Mouse (Mus musculus) liver, embryonic 14.5 days (tissue): ENCODE data around the gene Knl1. TPM values are rescaled to one million over a fixed set of nuclear protein-coding genes. Genes with fewer than 3 reads are reported as not detected.
A peak's percentile ranks its signal among the peaks of the same experiment; 100 is the strongest.

Experiments
- ATAC-seq: fragments of 200-750 bp; cut with Nextera tagmentation; 2 replicates; pipeline ENCODE4 v1.8.0; 2017; ENCODE audit warnings: moderate number of reproducible peaks, mild to moderate bottlenecking, moderate library complexity; ENCODE audit not compliant: insufficient read depth
- DNase-seq, 3 experiments: peaks; one replicate each; pipeline ENCODE4 v3.0.0-alpha.2; 2012 to 2013; ENCODE audit warnings: low read depth in 3 of 3, low spot score in 3 of 3
- H3K27ac ChIP-seq: fragments of 300-500 bp; sonication (generic); 2 replicates; pipeline ENCODE4 v1.5.1; 2014; ENCODE audit warnings: moderate library complexity, mild to moderate bottlenecking, control low read depth, inconsistent platforms
- H3K27me3 ChIP-seq: fragments of 300-500 bp; sonication (generic); 2 replicates; pipeline ENCODE4 v1.6.1; 2014; ENCODE audit warnings: mild to moderate bottlenecking, low read length, moderate library complexity; ENCODE audit not compliant: control insufficient read depth, insufficient read depth
- H3K36me3 ChIP-seq: fragments of 300-500 bp; sonication (generic); replicated peaks from 2 replicates; pipeline ENCODE4 v1.6.1; 2014; ENCODE audit warnings: low read depth; ENCODE audit not compliant: control insufficient read depth, insufficient read depth
- H3K4me1 ChIP-seq, 2 experiments: fragments of 200-500 bp in 1 of 2; fragments of 300-500 bp in 1 of 2; sonication (generic) in 1 of 2; replicated peaks; 2 replicates each; pipeline ENCODE4 v1.6.1; 2012 to 2014; ENCODE audit warnings: antibody characterized with exemption in 1 of 2, inconsistent platforms in 1 of 2, low read length in 1 of 2; ENCODE audit not compliant: control insufficient read depth in 2 of 2, insufficient read depth in 2 of 2
- H3K4me2 ChIP-seq: fragments of 300-500 bp; sonication (generic); 2 replicates; pipeline ENCODE4 v1.6.1; 2014; ENCODE audit warnings: low read depth, mild to moderate bottlenecking, control low read depth, moderate library complexity
- H3K4me3 ChIP-seq, 2 experiments: fragments of 200-500 bp in 1 of 2; fragments of 300-500 bp in 1 of 2; sonication (generic) in 1 of 2; 2 replicates each; pipeline ENCODE4 v1.5.1; 2012 to 2014; ENCODE audit warnings: low read depth in 2 of 2, low read length in 2 of 2, mild to moderate bottlenecking in 2 of 2, control low read depth in 1 of 2, inconsistent platforms in 1 of 2, moderate library complexity in 1 of 2; ENCODE audit not compliant: insufficient read depth in 1 of 2
- H3K9ac ChIP-seq: fragments of 300-500 bp; sonication (generic); replicated peaks from 2 replicates; pipeline ENCODE4 v1.6.1; 2014; ENCODE audit warnings: mild to moderate bottlenecking, control low read depth, moderate library complexity
- H3K9me3 ChIP-seq: fragments of 300-500 bp; sonication (generic); 2 replicates; pipeline ENCODE4 v1.6.1; 2016; ENCODE audit warnings: low read length, mixed read lengths; ENCODE audit not compliant: control insufficient read depth
- CTCF ChIP-seq: IDR thresholded peaks from 2 replicates; pipeline ENCODE4 v1.5.1; 2016; ENCODE audit warnings: antibody characterized with exemption, low read depth, control low read depth
- EP300 ChIP-seq: IDR thresholded peaks from 2 replicates; pipeline ENCODE4 v1.6.1; 2016; ENCODE audit warnings: antibody characterized with exemption, low read depth
- WGBS: fragments of 180-500 bp; shearing (Covaris S2); extraction: QIAGEN DNeasy Blood & Tissue Kit; methylation state at CpG from one replicate; pipeline ENCODE4 v1.1.7; 2014; ENCODE audit not compliant: insufficient replicate concordance; 5-methylcytosine and 5-hydroxymethylcytosine counted together
- polyA plus RNA-seq, 2 experiments: library from polyadenylated mRNA; depleted of rRNA in 1 of 2; stranded (reverse) in 1 of 2; unstranded in 1 of 2; fragments of >200 nt; fragmentation: Nextera tagmentation in 1 of 2; extraction: Ambion mirVana in 1 of 2; gene quantifications; 2 replicates each; pipeline versions ENCODE4 v1.2.1 to v1.2.3; 2012 to 2014

Gene Knl1
- polyA plus RNA-seq, 2 experiments = 6.2 to 45.5 TPM

DNA sequence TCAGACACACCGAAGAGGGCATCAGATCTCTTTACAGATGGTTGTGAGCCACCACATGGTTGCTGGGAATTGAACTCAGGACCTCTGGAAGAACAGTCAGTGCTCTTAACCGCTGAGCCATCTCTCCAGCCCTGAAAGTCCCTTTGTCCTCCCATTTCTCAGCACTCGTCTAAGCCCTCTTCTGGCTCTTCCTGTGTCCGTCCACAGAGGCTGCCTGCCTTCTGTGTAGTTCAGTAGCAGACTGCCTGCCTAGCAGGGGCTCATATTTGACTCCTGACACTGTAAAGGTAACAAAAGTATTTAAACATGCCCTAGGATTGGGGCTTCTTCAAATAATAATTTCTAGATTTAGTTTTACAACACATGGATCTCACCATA lies 21.7 kb upstream of the Knl1 start:
- Histone ChIP-seq H3K4me2 (peak overlapping the region; percentile 61), H3K36me3 (peaks cover 24% of the 10 kb centered on the region), H3K27me3 (no peaks in the 10 kb centered on the region), H3K9me3 (no peaks in the 10 kb centered on the region), H3K27ac (peak overlapping the region; percentile 93), H3K4me3 (peak overlapping the region in 1 of 2 experiments; percentile 19; a peak in 1 of 4 replicates), H3K9ac (peak overlapping the region; percentile 40), H3K4me1 (peaks cover 32 to 40% of the 10 kb centered on the region in 2 experiments)
- ATAC-seq = no peak
- 39% methylated on average over 4 of the region's 4 CpGs for WGBS
- TF ChIP-seq EP300 (no peak), CTCF (no peak)
- DNase-seq = no peak

DNA sequence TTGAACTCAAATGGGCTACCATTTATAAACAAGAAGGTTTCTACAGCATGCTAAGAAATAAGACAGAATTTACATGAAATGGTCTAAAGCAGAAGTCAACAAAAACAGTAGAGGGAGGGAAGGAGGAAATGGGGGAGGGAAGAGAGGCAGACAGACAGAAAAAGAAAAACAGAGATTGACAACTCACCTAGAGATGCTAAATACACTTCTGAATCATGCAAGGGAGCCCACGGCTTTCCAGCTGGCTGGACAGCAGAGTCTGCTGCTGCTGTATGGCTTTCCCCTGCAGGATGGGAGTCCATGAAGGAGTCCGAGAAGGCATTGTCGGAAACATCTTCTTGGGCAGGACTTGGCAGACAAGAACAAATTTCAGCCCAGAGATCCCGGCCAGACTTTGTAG lies 20.0 kb upstream of the Knl1 start:
- no peak overlapping the region for H3K9ac ChIP-seq
- peaks cover 32 to 40% of the 10 kb centered on the region in 2 experiments for H3K4me1 ChIP-seq
- H3K27me3 ChIP-seq = no peaks in the 10 kb centered on the region
- peaks cover 11% of the 10 kb centered on the region for H3K36me3 ChIP-seq
- ATAC-seq = no peak
- no peak overlapping the region for H3K27ac ChIP-seq
- WGBS = 87% methylated on average over 4 of the region's 4 CpGs
- TF ChIP-seq EP300 (no peak), CTCF (no peak)
- no peak for DNase-seq
- no peak overlapping the region for H3K4me3 ChIP-seq
- H3K9me3 ChIP-seq = no peaks in the 10 kb centered on the region
- H3K4me2 ChIP-seq = no peak overlapping the region

DNA sequence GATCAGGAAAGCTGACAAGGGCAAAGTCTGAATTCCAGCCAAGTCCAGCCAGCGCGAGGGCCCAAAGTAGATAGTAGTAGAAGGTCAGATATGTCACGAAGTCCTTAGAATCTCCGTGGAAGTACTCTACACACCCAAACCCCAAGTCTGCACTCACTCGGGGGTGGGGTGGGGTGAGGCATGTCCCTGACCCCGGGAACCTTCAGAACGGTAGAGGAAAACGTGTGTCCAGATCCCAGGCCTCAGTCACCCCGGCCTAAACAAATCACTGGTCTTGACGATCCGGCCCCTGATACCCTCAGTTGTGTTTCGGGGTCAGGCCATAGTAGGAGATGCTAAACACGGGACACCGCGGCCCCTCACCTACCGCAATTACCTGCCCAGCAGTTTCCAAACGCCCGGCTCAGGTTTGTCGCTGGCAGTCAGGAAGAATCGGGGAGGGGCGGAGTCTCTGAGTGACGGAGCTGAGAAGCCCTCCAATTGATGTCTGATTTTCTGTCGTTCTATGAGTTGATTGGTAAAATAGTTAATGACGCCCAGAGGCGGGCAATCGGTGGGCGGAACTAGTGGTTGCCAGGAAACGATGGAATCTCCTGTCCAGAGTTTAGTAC lies 17.9 kb upstream of the Knl1 start, which contains the start of gene Ccdc32:
Gene Ccdc32 (minus strand): TSS at position 453 of the 611 bp plus-strand sequence.
- peak within 1 kb of the TSS; percentile 59 for H3K27ac ChIP-seq
- DNase-seq = peak; percentile 89 to 95 (median 90)
- WGBS = under 1% methylated on average over 28 of the region's 28 CpGs
- H3K4me3 ChIP-seq = peak within 1 kb of the TSS; percentile 78 to 88
- H3K9ac ChIP-seq = peak within 1 kb of the TSS; percentile 87
- no peaks in the 10 kb centered on the region for H3K27me3 ChIP-seq
- H3K4me1 ChIP-seq = peaks cover 28 to 34% of the 10 kb centered on the region in 2 experiments
- no peaks in the 10 kb centered on the region for H3K9me3 ChIP-seq
- TF ChIP-seq EP300 (no peak), CTCF (no peak)
- ATAC-seq = peak; percentile 82
- H3K36me3 ChIP-seq = peaks cover 4% of the 10 kb centered on the region
- H3K4me2 ChIP-seq = peak within 1 kb of the TSS; percentile 86

DNA sequence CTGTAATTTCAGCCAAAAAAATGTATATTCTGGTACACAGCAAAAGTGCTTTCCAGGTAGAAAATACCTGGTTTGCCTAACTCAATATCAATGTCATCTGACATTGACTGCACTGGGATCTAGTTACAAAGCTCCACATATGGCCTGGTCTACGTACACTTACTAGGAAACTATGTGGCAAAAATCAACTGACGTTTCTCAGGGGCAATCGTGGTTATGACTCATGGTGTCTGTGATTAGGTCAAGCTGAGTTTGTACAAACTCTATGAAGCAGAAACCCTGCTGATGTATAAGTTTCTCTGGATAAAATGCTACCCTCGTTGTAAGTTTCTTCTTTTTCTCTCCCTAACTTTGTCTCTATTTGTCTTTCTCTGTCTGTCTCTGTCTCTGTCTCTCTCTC lies 14.7 kb upstream of the Knl1 start:
- 23% methylated on average over 4 of the region's 4 CpGs for WGBS
- peaks cover 7 to 19% of the 10 kb centered on the region in 2 experiments for H3K4me1 ChIP-seq
- DNase-seq (no peak), ATAC-seq (no peak)
- H3K9me3 ChIP-seq = no peaks in the 10 kb centered on the region
- H3K4me2 ChIP-seq = no peak overlapping the region
- peaks cover 2% of the 10 kb centered on the region; the same call in 1 of the 2 replicates for H3K36me3 ChIP-seq
- TF ChIP-seq EP300 (no peak), CTCF (no peak)
- H3K27ac ChIP-seq = no peak overlapping the region
- no peak overlapping the region for H3K4me3 ChIP-seq
- H3K27me3 ChIP-seq = no peaks in the 10 kb centered on the region
- no peak overlapping the region for H3K9ac ChIP-seq

DNA sequence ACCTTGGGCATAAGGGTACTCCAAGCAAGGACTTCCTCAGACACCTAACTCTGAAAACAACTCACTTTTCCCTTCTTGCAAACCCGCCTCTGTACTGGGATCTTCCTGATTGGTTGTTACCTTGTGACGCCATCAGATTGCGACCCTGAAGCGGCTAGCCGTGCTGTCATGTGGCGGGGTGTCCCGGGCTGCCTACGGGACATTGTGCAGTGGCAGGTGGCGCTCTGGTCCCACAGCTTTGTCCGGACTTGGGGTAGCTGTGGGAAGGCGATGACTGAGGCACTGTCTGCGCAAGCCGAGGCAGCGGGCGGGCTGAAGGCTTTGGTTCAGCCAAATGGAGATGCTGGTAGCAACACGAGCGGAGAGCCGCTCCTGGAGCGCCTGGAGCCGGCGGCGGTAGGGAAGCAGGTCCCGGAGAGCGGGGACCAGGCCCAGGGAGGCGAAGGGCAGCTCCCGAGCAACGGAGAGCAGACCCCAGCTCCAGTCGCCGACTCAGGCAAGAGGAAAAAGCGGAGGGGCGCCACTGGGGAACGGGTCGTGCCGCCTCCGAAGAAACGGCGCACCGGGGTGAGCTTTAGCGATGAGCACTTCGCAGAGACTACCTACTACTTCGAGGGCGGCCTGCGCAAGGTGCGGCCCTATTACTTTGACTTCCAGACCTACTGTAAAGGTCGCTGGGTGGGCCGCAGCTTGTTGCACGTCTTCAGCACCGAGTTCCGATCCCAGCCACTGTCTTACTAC lies 12.1 kb upstream of the Knl1 start, which contains the start of gene Rpusd2:
Gene Rpusd2 (plus strand): TSS at position 135 of the 741 bp plus-strand sequence.
- DNase-seq = peak; percentile 96 to 98 (median 96)
- under 1% methylated on average over 49 of the region's 49 CpGs for WGBS
- Histone ChIP-seq H3K9ac (peak within 1 kb of the TSS; percentile 85), H3K36me3 (peaks cover 19% of the 10 kb centered on the region), H3K9me3 (no peaks in the 10 kb centered on the region), H3K4me3 (peak within 1 kb of the TSS; percentile 70 to 91), H3K4me2 (peak within 1 kb of the TSS; percentile 78), H3K4me1 (peaks cover 4 to 6% of the 10 kb centered on the region in 2 experiments; a peak in 3 of 4 replicates), H3K27ac (peak within 1 kb of the TSS; percentile 67), H3K27me3 (no peaks in the 10 kb centered on the region)
- peak; percentile 94 for ATAC-seq
- TF ChIP-seq EP300 (no peak), CTCF (peak; percentile 65)
